Mouse (Mus musculus): ENCODE measurements at regions not wholly inside any gene's neighbourhood (a gene's known extent, or its start where the extent isn't known, plus 50 kb on each side); places are given as distances from the start of the nearest gene placed in this dataset.

- 71% methylated on average over 5 of the region's 5 CpGs for WGBS
- H3K36me3 ChIP-seq (ENCODE audit: control insufficient read depth, insufficient read depth, low read length): no peaks in the 10 kb centered on the region
- no peak overlapping the region for H3K27ac ChIP-seq (replicated peaks; ENCODE audit: insufficient read depth, low read depth, low read length)
- no peaks in the 10 kb centered on the region for H3K4me1 ChIP-seq (ENCODE audit: control insufficient read depth, insufficient read depth, low read length)
- TF ChIP-seq CTCF (IDR thresholded peaks at IDR 0.05; ENCODE audit: low read depth, low read length): no peak
- no peak for TF ChIP-seq POLR2A (IDR thresholded peaks at IDR 0.05; ENCODE audit: extremely low read depth, insufficient read depth, low read length)
- DNase-seq (ENCODE audit: extremely low read depth, low read depth, low spot score): no peak
- H3K4me3 ChIP-seq (ENCODE audit: insufficient read depth, low read depth, low read length): no peak overlapping the region
- H3K79me2 ChIP-seq (ENCODE audit: control insufficient read depth, insufficient read depth, low read length): no peaks in the 10 kb centered on the region
- no peak overlapping the region for H3K9ac ChIP-seq (ENCODE audit: low read depth, low read length)
- H3K27me3 ChIP-seq (ENCODE audit: control insufficient read depth, insufficient read depth, low read length): no peaks in the 10 kb centered on the region
These were observed 217.0 kb downstream of the Sox9 start for GRCm38 (mm10) chr11:112998777-112999583.

- Histone ChIP-seq H3K4me3 (ENCODE audit: insufficient read depth, low read depth, low read length) (no peak overlapping the region), H3K36me3 (ENCODE audit: control insufficient read depth, insufficient read depth, low read length) (no peaks in the 10 kb centered on the region), H3K27ac (replicated peaks; ENCODE audit: insufficient read depth, low read depth, low read length) (no peak overlapping the region), H3K4me1 (ENCODE audit: control insufficient read depth, insufficient read depth, low read length) (no peaks in the 10 kb centered on the region), H3K9ac (ENCODE audit: low read depth, low read length) (no peak overlapping the region), H3K79me2 (ENCODE audit: control insufficient read depth, insufficient read depth, low read length) (no peaks in the 10 kb centered on the region), H3K27me3 (ENCODE audit: control insufficient read depth, insufficient read depth, low read length) (no peaks in the 10 kb centered on the region)
- 78% methylated on average over 6 of the region's 6 CpGs for WGBS
- DNase-seq (ENCODE audit: extremely low read depth, low read depth, low spot score): no peak
- TF ChIP-seq POLR2A (IDR thresholded peaks at IDR 0.05; ENCODE audit: extremely low read depth, insufficient read depth, low read length) (no peak), CTCF (IDR thresholded peaks at IDR 0.05; ENCODE audit: low read depth, low read length) (no peak)
These were observed 219.0 kb downstream of the Sox9 start for GRCm38 (mm10) chr11:113001071-113001470.

GRCm38 (mm10) chr11:113005895-113006294 is 223.9 kb downstream of the Sox9 start:
- H3K9ac ChIP-seq (ENCODE audit: low read depth, low read length): no peak overlapping the region
- peaks cover 3% of the 10 kb centered on the region for H3K4me1 ChIP-seq (ENCODE audit: control insufficient read depth, insufficient read depth, low read length)
- no peak for TF ChIP-seq CTCF (IDR thresholded peaks at IDR 0.05; ENCODE audit: low read depth, low read length)
- no peak for TF ChIP-seq POLR2A (IDR thresholded peaks at IDR 0.05; ENCODE audit: extremely low read depth, insufficient read depth, low read length)
- no peaks in the 10 kb centered on the region for H3K36me3 ChIP-seq (ENCODE audit: control insufficient read depth, insufficient read depth, low read length)
- no peak for DNase-seq (ENCODE audit: extremely low read depth, low read depth, low spot score)
- H3K79me2 ChIP-seq (ENCODE audit: control insufficient read depth, insufficient read depth, low read length): no peaks in the 10 kb centered on the region
- H3K27ac ChIP-seq (replicated peaks; ENCODE audit: insufficient read depth, low read depth, low read length): no peak overlapping the region
- WGBS: 77% methylated on average over 9 of the region's 9 CpGs
- no peaks in the 10 kb centered on the region for H3K27me3 ChIP-seq (ENCODE audit: control insufficient read depth, insufficient read depth, low read length)
- H3K4me3 ChIP-seq (ENCODE audit: insufficient read depth, low read depth, low read length): no peak overlapping the region

- no peak overlapping the region for H3K9ac ChIP-seq (ENCODE audit: low read depth, low read length)
- H3K4me3 ChIP-seq (ENCODE audit: insufficient read depth, low read depth, low read length): no peak overlapping the region
- WGBS: 21% methylated on average over 4 of the region's 4 CpGs
- H3K79me2 ChIP-seq (ENCODE audit: control insufficient read depth, insufficient read depth, low read length): no peaks in the 10 kb centered on the region
- H3K36me3 ChIP-seq (ENCODE audit: control insufficient read depth, insufficient read depth, low read length): no peaks in the 10 kb centered on the region
- H3K4me1 ChIP-seq (ENCODE audit: control insufficient read depth, insufficient read depth, low read length): peaks cover 3% of the 10 kb centered on the region
- H3K27ac ChIP-seq (replicated peaks; ENCODE audit: insufficient read depth, low read depth, low read length): no peak overlapping the region
- no peaks in the 10 kb centered on the region for H3K27me3 ChIP-seq (ENCODE audit: control insufficient read depth, insufficient read depth, low read length)
- DNase-seq (ENCODE audit: extremely low read depth, low read depth, low spot score): peak; percentile 92
- TF ChIP-seq POLR2A (IDR thresholded peaks at IDR 0.05; ENCODE audit: extremely low read depth, insufficient read depth, low read length): no peak
- TF ChIP-seq CTCF (IDR thresholded peaks at IDR 0.05; ENCODE audit: low read depth, low read length): no peak
These were observed 226.5 kb downstream of the Sox9 start for GRCm38 (mm10) chr11:113008521-113008920.

- no peak overlapping the region for H3K9ac ChIP-seq (ENCODE audit: low read depth, low read length)
- H3K36me3 ChIP-seq (ENCODE audit: control insufficient read depth, insufficient read depth, low read length): no peaks in the 10 kb centered on the region
- no peak overlapping the region for H3K4me3 ChIP-seq (ENCODE audit: insufficient read depth, low read depth, low read length)
- TF ChIP-seq POLR2A (IDR thresholded peaks at IDR 0.05; ENCODE audit: extremely low read depth, insufficient read depth, low read length) (no peak), CTCF (IDR thresholded peaks at IDR 0.05; ENCODE audit: low read depth, low read length) (no peak)
- 89% methylated on average over 6 of the region's 6 CpGs for WGBS
- no peaks in the 10 kb centered on the region for H3K79me2 ChIP-seq (ENCODE audit: control insufficient read depth, insufficient read depth, low read length)
- no peaks in the 10 kb centered on the region for H3K27me3 ChIP-seq (ENCODE audit: control insufficient read depth, insufficient read depth, low read length)
- no peak for DNase-seq (ENCODE audit: extremely low read depth, low read depth, low spot score)
- H3K27ac ChIP-seq (replicated peaks; ENCODE audit: insufficient read depth, low read depth, low read length): no peak overlapping the region
- peaks cover 3% of the 10 kb centered on the region for H3K4me1 ChIP-seq (ENCODE audit: control insufficient read depth, insufficient read depth, low read length)
These were observed 227.4 kb downstream of the Sox9 start for GRCm38 (mm10) chr11:113009376-113009775.

- TF ChIP-seq CTCF (IDR thresholded peaks at IDR 0.05; ENCODE audit: low read depth, low read length): no peak
- no peak for TF ChIP-seq POLR2A (IDR thresholded peaks at IDR 0.05; ENCODE audit: extremely low read depth, insufficient read depth, low read length)
- Histone ChIP-seq H3K36me3 (ENCODE audit: control insufficient read depth, insufficient read depth, low read length) (no peaks in the 10 kb centered on the region), H3K27me3 (ENCODE audit: control insufficient read depth, insufficient read depth, low read length) (no peaks in the 10 kb centered on the region), H3K4me3 (ENCODE audit: insufficient read depth, low read depth, low read length) (no peak overlapping the region), H3K27ac (replicated peaks; ENCODE audit: insufficient read depth, low read depth, low read length) (no peak overlapping the region), H3K4me1 (ENCODE audit: control insufficient read depth, insufficient read depth, low read length) (peaks cover 3% of the 10 kb centered on the region), H3K79me2 (ENCODE audit: control insufficient read depth, insufficient read depth, low read length) (no peaks in the 10 kb centered on the region), H3K9ac (ENCODE audit: low read depth, low read length) (no peak overlapping the region)
- peak; percentile 95 for DNase-seq (ENCODE audit: extremely low read depth, low read depth, low spot score)
- 19% methylated on average over 5 of the region's 5 CpGs for WGBS
These were observed 228.9 kb downstream of the Sox9 start for GRCm38 (mm10) chr11:113010906-113011305.
